Mouse (Mus musculus): ENCODE measurements around the gene Naa80. TPM values are rescaled to one million over a fixed set of nuclear protein-coding genes. Genes with fewer than 3 reads are reported as not detected.
A peak's percentile ranks its signal among the peaks of the same experiment; 100 is the strongest.

The Naa80 gene
- polyA plus RNA-seq, 1 experiment: 35.5 TPM

GRCm38 (mm10) chr9:107566041-107566709, 12.5 kb upstream of the Naa80 start:
- TF ChIP-seq GATA1 (IDR thresholded peaks at IDR 0.05; ENCODE audit: low read length): no peak

GRCm38 (mm10) chr9:107566855-107567254, 11.8 kb upstream of the Naa80 start:
- TF ChIP-seq GATA1 (IDR thresholded peaks at IDR 0.05; ENCODE audit: low read length): no peak

GRCm38 (mm10) chr9:107567702-107568319, 10.9 kb upstream of the Naa80 start, which contains the start of gene Hyal2:
TSS of gene Hyal2 (plus strand) at chr9:107567945.
- no peak for TF ChIP-seq GATA1 (IDR thresholded peaks at IDR 0.05; ENCODE audit: low read length)

GRCm38 (mm10) chr9:107568331-107569261, 10.1 kb upstream of the Naa80 start:
- TF ChIP-seq GATA1 (IDR thresholded peaks at IDR 0.05; ENCODE audit: low read length): no peak

GRCm38 (mm10) chr9:107569270-107569669, 9.4 kb upstream of the Naa80 start:
- no peak for TF ChIP-seq GATA1 (IDR thresholded peaks at IDR 0.05; ENCODE audit: low read length)

GRCm38 (mm10) chr9:107570016-107570415, 8.7 kb upstream of the Naa80 start:
- TF ChIP-seq GATA1 (IDR thresholded peaks at IDR 0.05; ENCODE audit: low read length): no peak

- TF ChIP-seq GATA1 (IDR thresholded peaks at IDR 0.05; ENCODE audit: low read length): peak; percentile 37
These were observed 7.8 kb upstream of the Naa80 start for GRCm38 (mm10) chr9:107570845-107571244.

- no peak for TF ChIP-seq GATA1 (IDR thresholded peaks at IDR 0.05; ENCODE audit: low read length)
These were observed 7.0 kb upstream of the Naa80 start for GRCm38 (mm10) chr9:107571534-107572326.

- TF ChIP-seq GATA1 (IDR thresholded peaks at IDR 0.05; ENCODE audit: low read length): no peak
These were observed 6.4 kb upstream of the Naa80 start for GRCm38 (mm10) chr9:107572327-107572662.

GRCm38 (mm10) chr9:107575579-107576356, 2.9 kb upstream of the Naa80 start:
- no peak for TF ChIP-seq GATA1 (IDR thresholded peaks at IDR 0.05; ENCODE audit: low read length)

GRCm38 (mm10) chr9:107576357-107577107, 2.2 kb upstream of the Naa80 start, which contains the start of gene Hyal1:
TSS of gene Hyal1 (plus strand) at chr9:107576927.
- TF ChIP-seq GATA1 (IDR thresholded peaks at IDR 0.05; ENCODE audit: low read length): no peak

GRCm38 (mm10) chr9:107577871-107578270, 816 bp upstream of the Naa80 start:
- no peak for TF ChIP-seq GATA1 (IDR thresholded peaks at IDR 0.05; ENCODE audit: low read length)

- TF ChIP-seq GATA1 (IDR thresholded peaks at IDR 0.05; ENCODE audit: low read length): no peak
These were observed 575 bp downstream of the Naa80 start for GRCm38 (mm10) chr9:107579023-107579900.
